Mouse (Mus musculus) heart, adult 2 months (tissue): ENCODE results near the gene Rpusd3.

Experiments used
- CTCF ChIP-seq: fragments of 200-600 bp; IDR thresholded peaks from 2 replicates; pipeline ENCODE4 v1.8.1; 2022; ENCODE audit warnings: antibody characterized with exemption, mild to moderate bottlenecking, moderate library complexity
- POLR2A ChIP-seq: fragments of 200-500 bp; IDR thresholded peaks from 2 replicates; pipeline ENCODE4 v1.6.1; 2011; ENCODE audit warnings: mild to moderate bottlenecking, low read depth, low read length, control low read depth; ENCODE audit not compliant: insufficient read depth

GRCm38 (mm10) chr6:113379246-113379645, 39.9 kb downstream of the Rpusd3 start:
- no peak for TF ChIP-seq CTCF
- no peak for TF ChIP-seq POLR2A
